Mouse (Mus musculus) liver, embryonic 15.5 days (tissue): Measurements from ENCODE around the gene Rnf130. TPM values are rescaled to one million over a fixed set of nuclear protein-coding genes. Genes with fewer than 3 reads are reported as not detected.
A peak's percentile ranks its signal among the peaks of the same experiment; 100 is the strongest.

Experiments used
- ATAC-seq: fragments of 200-750 bp; cut with Nextera tagmentation; 2 replicates; pipeline ENCODE4 v1.8.0; 2017; ENCODE audit warnings: moderate number of reproducible peaks, mild to moderate bottlenecking, moderate library complexity; ENCODE audit not compliant: insufficient read depth
- H3K27ac ChIP-seq: fragments of 300-500 bp; sonication (generic); replicated peaks from 2 replicates; pipeline ENCODE4 v1.5.1; 2015; ENCODE audit warnings: mild to moderate bottlenecking, inconsistent platforms
- H3K27me3 ChIP-seq: fragments of 300-500 bp; sonication (generic); 2 replicates; pipeline ENCODE4 v1.6.1; 2015; ENCODE audit warnings: mild to moderate bottlenecking, inconsistent platforms
- H3K36me3 ChIP-seq: fragments of 300-500 bp; sonication (generic); replicated peaks from 2 replicates; pipeline ENCODE4 v1.6.1; 2015; ENCODE audit warnings: moderate library complexity, mild to moderate bottlenecking, inconsistent platforms
- H3K4me1 ChIP-seq: fragments of 300-500 bp; sonication (generic); replicated peaks from 2 replicates; pipeline ENCODE4 v1.6.1; 2015; ENCODE audit warnings: inconsistent platforms
- H3K4me2 ChIP-seq: fragments of 300-500 bp; sonication (generic); 2 replicates; pipeline ENCODE4 v1.6.1; 2015; ENCODE audit warnings: moderate library complexity, mild to moderate bottlenecking, inconsistent platforms
- H3K4me3 ChIP-seq: fragments of 300-500 bp; sonication (generic); replicated peaks from 2 replicates; pipeline ENCODE4 v1.5.1; 2015; ENCODE audit warnings: mild to moderate bottlenecking, inconsistent platforms
- H3K9ac ChIP-seq: fragments of 300-500 bp; sonication (generic); 2 replicates; pipeline ENCODE4 v1.6.1; 2015; ENCODE audit warnings: moderate library complexity, mild to moderate bottlenecking, inconsistent platforms
- H3K9me3 ChIP-seq: fragments of 300-500 bp; sonication (generic); replicated peaks from 2 replicates; pipeline ENCODE4 v1.6.1; 2016; ENCODE audit warnings: inconsistent platforms
- WGBS: fragments of 180-500 bp; shearing (Covaris S2); methylation state at CpG from one replicate; pipeline ENCODE4 v1.1.7; 2015; ENCODE audit warnings: mixed read lengths; ENCODE audit not compliant: insufficient replicate concordance; 5-methylcytosine and 5-hydroxymethylcytosine counted together
- polyA plus RNA-seq: library from polyadenylated mRNA; unstranded; fragments of >200 nt; fragmentation: Nextera tagmentation; extraction: Ambion mirVana; gene quantifications from 2 replicates; pipeline ENCODE4 v1.2.1, GENCODE M21; 2015

Rnf130 gene
- polyA plus RNA-seq, 1 experiment from 2014 or later = 37.7 TPM

DNA sequence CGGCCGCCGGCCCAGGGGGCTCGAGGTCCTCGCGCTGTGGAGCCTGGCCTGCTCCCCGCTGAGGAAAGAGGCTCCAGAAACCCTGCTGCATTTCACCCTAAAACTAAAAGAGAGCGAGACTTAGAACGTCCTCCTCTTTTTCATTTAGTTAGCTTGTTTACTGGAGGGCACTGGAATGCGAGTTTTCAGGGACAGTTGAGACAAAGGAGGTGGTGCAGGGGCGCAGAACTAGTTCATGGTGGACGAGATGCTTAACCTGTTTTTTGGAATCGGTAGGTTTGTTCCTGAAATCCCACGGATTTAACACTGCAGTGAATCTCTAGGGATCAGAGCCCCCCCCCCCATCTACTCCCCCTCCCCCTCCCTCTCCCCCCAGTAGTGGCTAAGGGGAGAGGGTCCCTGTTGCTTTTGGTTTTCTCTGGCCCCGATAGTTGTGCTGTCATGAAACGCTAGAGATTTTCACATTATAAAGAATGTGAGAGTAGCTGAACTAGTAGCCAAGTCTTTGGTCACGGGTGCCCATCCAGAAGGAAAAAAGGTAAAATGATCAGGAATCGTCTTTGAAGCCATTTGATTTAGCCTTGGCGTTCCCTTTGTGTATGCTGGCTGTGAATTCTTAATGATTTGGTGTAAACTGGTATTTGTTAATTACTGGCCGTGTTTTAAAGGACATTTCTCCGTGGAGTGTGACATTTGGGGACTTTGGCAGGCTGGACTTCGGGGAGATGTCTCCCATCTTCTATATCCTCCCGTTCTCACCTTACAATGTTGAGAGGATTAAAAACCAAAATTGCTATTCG, 775 bp downstream of the Rnf130 start:
- Histone ChIP-seq H3K4me2 (peak overlapping the region; percentile 99), H3K9ac (peak overlapping the region; percentile 83), H3K9me3 (no peaks in the 10 kb centered on the region), H3K4me1 (peaks cover 35% of the 10 kb centered on the region), H3K36me3 (no peaks in the 10 kb centered on the region), H3K4me3 (peak overlapping the region; percentile 76), H3K27ac (peak overlapping the region; percentile 87), H3K27me3 (peaks cover 21% of the 10 kb centered on the region)
- WGBS = 4% methylated on average over 24 of the region's 24 CpGs
- no peak for ATAC-seq

DNA sequence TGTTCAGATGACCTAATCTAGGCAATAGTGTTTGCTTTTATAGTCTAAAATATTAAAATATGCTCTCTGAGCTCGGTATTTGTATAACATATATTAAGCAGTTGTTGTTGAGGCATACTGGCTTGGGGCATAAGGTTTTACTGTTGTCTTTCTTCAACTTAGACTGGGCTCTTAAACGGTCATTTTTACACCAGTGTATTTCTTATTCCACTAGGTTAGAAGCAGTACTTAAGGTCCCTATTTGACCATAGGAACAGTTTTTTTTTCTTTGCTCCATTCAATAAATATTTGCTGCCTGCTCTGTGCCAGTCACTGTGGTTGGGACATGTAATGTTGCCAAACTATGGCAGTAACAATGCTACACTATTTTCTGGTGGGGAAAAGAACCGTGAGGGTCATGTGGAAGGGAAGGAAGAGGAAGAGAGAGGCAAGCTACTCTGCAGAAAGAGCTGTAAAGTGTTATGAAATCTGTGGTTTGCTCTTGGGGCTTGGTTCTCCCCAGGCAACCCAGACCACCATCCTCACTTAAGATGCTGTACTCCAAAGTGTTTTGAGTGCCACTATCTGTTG, 1.5 kb downstream of the Rnf130 start:
- Histone ChIP-seq H3K9ac (0 out of 2 replicates have a peak overlapping the region, but pooled peaks have one; percentile 83), H3K4me2 (peak overlapping the region; percentile 99), H3K4me1 (peaks cover 40% of the 10 kb centered on the region), H3K27ac (no peak overlapping the region; the same call in 1 of the 2 replicates), H3K4me3 (peak overlapping the region; percentile 76), H3K36me3 (no peaks in the 10 kb centered on the region), H3K27me3 (peaks cover 21% of the 10 kb centered on the region), H3K9me3 (no peaks in the 10 kb centered on the region)
- ATAC-seq = no peak
- WGBS = 11% methylated on average over 3 of the region's 3 CpGs

DNA sequence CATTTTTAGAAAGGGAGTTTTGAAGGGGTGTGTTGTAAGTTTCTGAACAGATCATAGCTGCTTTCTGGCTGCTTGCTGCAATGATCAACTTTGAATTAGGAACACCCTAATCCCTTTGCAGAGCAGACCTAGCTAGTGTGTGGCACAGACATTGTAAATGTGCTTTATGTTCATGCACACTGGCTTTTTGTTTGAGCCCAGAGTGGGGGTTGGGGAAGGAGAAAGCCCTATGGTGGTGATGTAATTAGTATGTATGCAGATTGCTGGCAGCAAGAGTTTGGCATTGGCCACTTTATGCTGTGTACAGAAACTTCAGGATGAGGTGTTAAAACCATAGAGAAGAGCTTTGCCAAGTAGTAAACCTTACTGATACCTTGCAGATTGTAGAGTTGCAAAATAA, 3.3 kb downstream of the Rnf130 start:
- no peak overlapping the region for H3K4me3 ChIP-seq
- ATAC-seq = no peak
- no peak overlapping the region for H3K27ac ChIP-seq
- H3K27me3 ChIP-seq = peaks cover 16% of the 10 kb centered on the region
- H3K4me1 ChIP-seq = peaks cover 43% of the 10 kb centered on the region
- no peak overlapping the region for H3K9ac ChIP-seq
- H3K9me3 ChIP-seq = no peaks in the 10 kb centered on the region
- no peak overlapping the region for H3K4me2 ChIP-seq
- no peaks in the 10 kb centered on the region for H3K36me3 ChIP-seq

DNA sequence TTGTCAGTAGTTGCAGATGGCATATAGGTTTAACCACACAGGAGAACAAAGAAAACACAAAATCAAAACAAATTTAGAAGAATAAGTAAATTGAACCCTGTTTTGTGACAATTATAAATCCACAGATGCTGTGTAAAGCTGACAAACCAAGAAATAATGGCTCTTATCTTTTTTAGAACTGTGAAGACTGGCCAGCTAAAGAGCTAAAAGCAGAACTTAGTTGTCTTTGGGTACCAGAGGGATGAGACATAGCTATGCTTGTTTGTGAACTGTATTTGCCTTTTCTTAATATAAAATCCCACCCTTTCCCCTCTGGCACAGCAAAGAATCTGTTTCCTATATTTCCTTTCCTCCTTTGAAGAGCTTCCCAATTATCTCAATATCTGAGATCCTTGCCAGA, 9.0 kb downstream of the Rnf130 start:
- no peaks in the 10 kb centered on the region for H3K9me3 ChIP-seq
- no peak overlapping the region for H3K9ac ChIP-seq
- H3K4me3 ChIP-seq = no peak overlapping the region
- peaks cover 35% of the 10 kb centered on the region for H3K4me1 ChIP-seq
- no peaks in the 10 kb centered on the region for H3K36me3 ChIP-seq
- H3K27ac ChIP-seq = no peak overlapping the region
- no peak overlapping the region for H3K4me2 ChIP-seq
- ATAC-seq = no peak
- no peaks in the 10 kb centered on the region for H3K27me3 ChIP-seq

DNA sequence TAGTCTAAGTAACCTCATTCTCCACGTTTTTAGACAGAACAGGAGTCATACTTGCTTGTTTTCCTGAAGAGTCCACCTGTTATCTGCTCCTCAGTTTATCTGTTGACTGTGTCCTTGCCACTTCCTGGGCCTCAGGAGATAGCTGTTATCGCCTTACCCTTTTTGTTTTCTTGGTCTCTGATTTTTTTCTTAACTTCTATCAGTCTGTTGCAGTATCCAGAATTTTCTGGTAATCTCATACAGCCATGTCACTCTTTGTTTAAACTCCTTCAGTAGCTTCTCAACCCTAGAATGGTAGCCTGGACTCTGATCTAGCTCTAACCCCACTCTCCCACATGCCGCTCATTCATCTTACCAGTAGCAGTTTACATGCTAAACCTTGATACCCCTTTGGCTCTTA, 10.6 kb downstream of the Rnf130 start:
- no peak overlapping the region for H3K27ac ChIP-seq
- no peaks in the 10 kb centered on the region for H3K36me3 ChIP-seq
- H3K9ac ChIP-seq = no peak overlapping the region
- H3K27me3 ChIP-seq = no peaks in the 10 kb centered on the region
- ATAC-seq = no peak; the same call in 1 of the 2 replicates
- no peak overlapping the region for H3K4me2 ChIP-seq
- H3K4me1 ChIP-seq = peaks cover 35% of the 10 kb centered on the region
- 17% methylated on average over 3 of the region's 3 CpGs for WGBS
- no peaks in the 10 kb centered on the region for H3K9me3 ChIP-seq
- H3K4me3 ChIP-seq = no peak overlapping the region

DNA sequence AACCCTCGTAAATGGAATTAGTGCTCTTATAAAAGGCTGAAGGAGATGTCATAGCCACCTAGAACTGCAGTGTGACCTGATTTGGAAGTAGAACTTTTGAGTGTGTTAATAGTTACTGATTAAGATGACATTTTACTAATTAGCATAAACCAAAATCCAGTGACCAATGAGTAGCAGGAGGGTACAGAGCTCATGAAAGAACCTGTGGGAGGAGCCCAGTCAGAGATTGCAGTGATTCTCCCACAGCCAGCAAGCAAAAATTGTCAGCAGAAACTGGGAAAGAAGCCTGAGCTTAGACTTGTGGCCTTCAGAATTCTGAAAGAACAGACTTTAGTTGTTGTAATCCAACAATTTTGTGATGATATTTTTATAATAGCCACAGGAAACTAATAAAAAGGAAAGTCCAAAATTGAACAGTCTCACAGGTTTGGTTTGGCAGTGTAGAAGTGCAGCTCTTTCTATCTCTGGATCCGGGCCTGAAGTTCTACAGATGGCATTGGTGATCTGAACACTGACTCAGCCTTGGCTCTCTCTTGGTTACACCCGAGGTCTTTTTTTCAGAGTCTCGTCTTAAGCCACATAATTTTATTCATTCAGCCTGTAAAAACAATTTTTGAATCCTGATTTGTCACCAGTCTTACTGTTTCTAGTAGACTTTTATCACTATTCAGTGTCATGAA, 11.8 kb downstream of the Rnf130 start:
- ATAC-seq = no peak
- H3K27me3 ChIP-seq = no peaks in the 10 kb centered on the region
- peaks cover 28% of the 10 kb centered on the region for H3K4me1 ChIP-seq
- no peak overlapping the region for H3K4me3 ChIP-seq
- H3K36me3 ChIP-seq = no peaks in the 10 kb centered on the region
- no peak overlapping the region for H3K27ac ChIP-seq
- no peaks in the 10 kb centered on the region for H3K9me3 ChIP-seq
- H3K4me2 ChIP-seq = no peak overlapping the region
- 35% methylated on average over 4 of the region's 4 CpGs for WGBS
- H3K9ac ChIP-seq = no peak overlapping the region

DNA sequence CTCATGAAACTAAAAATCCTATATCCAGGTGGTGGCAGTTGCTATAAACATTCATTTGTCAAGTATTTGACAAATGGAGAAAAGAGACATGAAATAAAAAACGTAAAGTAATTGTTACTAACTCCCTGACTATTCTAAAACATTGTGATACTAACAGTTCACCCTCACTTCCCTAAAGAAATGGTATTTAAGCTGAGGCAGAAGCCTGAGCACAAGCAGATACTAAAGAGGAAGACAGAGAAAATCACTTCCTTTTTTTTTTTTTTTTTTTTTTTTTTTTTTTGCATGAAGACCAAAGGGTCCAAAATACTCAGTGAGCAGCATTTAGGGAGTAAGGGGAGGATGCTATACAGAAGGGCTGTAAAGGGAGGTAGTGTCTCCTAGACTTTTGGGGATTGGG, 13.6 kb downstream of the Rnf130 start:
- Histone ChIP-seq H3K9ac (no peak overlapping the region), H3K4me1 (peaks cover 37% of the 10 kb centered on the region), H3K27me3 (no peaks in the 10 kb centered on the region), H3K4me2 (no peak overlapping the region), H3K36me3 (no peaks in the 10 kb centered on the region), H3K27ac (no peak overlapping the region), H3K9me3 (no peaks in the 10 kb centered on the region), H3K4me3 (no peak overlapping the region)
- 18% methylated on average over 1 of the region's 1 CpGs for WGBS
- no peak for ATAC-seq

DNA sequence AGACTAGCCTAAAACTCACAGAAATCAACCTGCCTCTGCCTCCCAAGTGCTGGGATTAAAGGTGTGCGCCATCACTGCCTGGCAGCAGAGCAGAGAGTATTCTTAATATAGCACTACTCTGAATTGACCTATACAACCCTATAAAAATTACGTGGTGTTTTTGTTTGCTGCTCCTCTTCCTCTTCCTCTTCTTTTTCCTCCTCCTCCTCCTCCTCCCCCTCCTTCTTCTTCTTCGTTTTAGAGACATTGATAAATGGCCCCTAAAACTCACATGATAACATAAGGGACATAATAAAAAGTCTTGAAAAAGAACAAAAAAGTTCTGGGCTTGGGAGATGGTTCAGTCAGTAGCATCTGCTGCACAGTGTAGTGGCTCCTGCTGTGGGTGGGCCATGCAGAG, 16.0 kb downstream of the Rnf130 start:
- no peak for ATAC-seq
- Histone ChIP-seq H3K4me2 (no peak overlapping the region), H3K4me3 (no peak overlapping the region), H3K9ac (no peak overlapping the region), H3K27ac (no peak overlapping the region), H3K27me3 (no peaks in the 10 kb centered on the region), H3K36me3 (no peaks in the 10 kb centered on the region), H3K4me1 (peaks cover 44% of the 10 kb centered on the region), H3K9me3 (no peaks in the 10 kb centered on the region)
- WGBS = 42% methylated on average over 3 of the region's 3 CpGs

DNA sequence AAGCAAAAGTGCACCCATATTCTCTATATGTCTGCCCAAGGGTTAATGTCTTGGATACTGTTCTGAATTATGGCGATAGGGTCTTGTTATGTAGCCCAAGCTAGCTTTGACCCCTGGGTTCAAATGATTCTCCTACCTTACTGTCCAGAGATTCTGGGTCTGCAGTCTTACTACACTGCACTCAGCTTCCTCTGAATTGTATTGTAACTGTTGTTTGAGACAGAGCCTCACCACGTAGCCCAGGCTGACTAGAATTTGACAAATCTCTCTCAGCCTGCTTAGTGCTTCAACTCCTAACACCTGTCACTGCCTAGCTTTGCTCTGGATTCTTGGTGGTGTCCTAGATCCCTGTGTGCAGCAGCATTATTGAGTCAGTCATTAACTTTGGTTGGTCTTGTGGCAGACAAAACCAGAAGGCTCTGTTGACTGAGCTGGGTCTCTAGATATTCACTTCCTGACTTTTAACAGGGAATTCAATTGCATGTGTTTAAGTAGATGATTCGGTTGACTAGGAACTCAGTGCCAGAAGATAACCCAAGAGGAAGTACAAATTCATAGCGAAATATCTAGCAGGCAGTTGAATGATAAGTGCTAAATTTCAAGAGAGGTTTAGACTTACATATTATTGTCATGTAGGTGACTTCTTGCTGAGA, 17.3 kb downstream of the Rnf130 start:
- no peak overlapping the region for H3K4me3 ChIP-seq
- no peak for ATAC-seq
- WGBS = 25% methylated on average over 4 of the region's 4 CpGs
- no peaks in the 10 kb centered on the region for H3K9me3 ChIP-seq
- no peaks in the 10 kb centered on the region for H3K36me3 ChIP-seq
- H3K4me1 ChIP-seq = peaks cover 33% of the 10 kb centered on the region
- no peak overlapping the region for H3K4me2 ChIP-seq
- no peaks in the 10 kb centered on the region for H3K27me3 ChIP-seq
- H3K27ac ChIP-seq = no peak overlapping the region; the same call in 1 of the 2 replicates
- H3K9ac ChIP-seq = no peak overlapping the region

DNA sequence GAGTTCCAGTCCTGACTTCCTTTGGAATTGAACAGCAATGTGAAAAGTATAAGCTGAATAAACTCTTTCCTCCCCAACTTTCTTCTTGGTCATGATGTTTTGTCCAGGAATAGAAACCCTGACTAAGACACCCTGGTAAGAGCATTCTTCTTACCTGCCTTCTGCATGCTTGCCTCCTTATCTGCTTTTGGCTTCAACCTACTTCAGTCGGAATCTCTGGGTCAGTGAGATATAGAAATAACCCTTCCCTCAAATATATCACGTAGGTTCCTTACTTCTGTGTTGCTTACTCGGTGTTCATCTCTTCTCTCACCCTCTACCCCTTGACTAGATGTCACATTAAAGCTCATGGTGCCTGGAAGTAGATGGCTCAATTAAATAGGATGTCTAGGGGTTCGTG, 19.3 kb downstream of the Rnf130 start:
- Histone ChIP-seq H3K27me3 (no peaks in the 10 kb centered on the region), H3K36me3 (no peaks in the 10 kb centered on the region), H3K9me3 (no peaks in the 10 kb centered on the region), H3K27ac (no peak overlapping the region), H3K9ac (no peak overlapping the region), H3K4me2 (no peak overlapping the region), H3K4me1 (peaks cover 39% of the 10 kb centered on the region), H3K4me3 (no peak overlapping the region)
- ATAC-seq = peak; percentile 25; the same call in 1 of the 2 replicates
- WGBS = 22% methylated on average over 4 of the region's 4 CpGs

DNA sequence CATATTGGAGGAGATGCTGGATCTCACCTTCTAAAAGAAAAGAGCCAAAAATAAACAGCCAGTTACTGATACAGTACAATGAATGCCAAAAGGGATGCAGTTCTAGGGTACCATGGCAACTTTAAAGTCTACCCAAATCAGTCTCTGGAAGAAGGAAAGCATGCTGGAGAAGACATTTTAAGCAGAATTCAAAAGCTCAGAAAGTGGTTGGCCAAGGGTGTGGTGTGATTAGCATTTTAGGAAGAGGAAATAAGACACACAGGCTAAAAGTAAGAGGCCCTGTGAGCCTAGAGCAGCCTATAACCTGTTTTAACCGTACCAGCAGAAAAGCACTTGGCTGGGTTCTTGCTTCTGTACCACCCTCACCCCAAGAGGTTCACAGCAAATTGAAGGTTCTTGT, 22.5 kb downstream of the Rnf130 start:
- H3K9me3 ChIP-seq = no peaks in the 10 kb centered on the region
- no peak overlapping the region for H3K9ac ChIP-seq
- WGBS = 44% methylated on average over 1 of the region's 1 CpGs
- H3K27me3 ChIP-seq = no peaks in the 10 kb centered on the region
- H3K4me2 ChIP-seq = no peak overlapping the region
- no peak overlapping the region for H3K27ac ChIP-seq
- peaks cover 42% of the 10 kb centered on the region for H3K4me1 ChIP-seq
- no peak overlapping the region for H3K4me3 ChIP-seq
- H3K36me3 ChIP-seq = no peaks in the 10 kb centered on the region
- no peak for ATAC-seq
